Mouse (Mus musculus): ENCODE measurements around the gene Rims1. TPM values are rescaled to one million over a fixed set of nuclear protein-coding genes. Genes with fewer than 3 reads are reported as not detected.

Rims1 gene
- total RNA-seq, 2 experiments from 2014 or later: 249 to 273 TPM

DNA sequence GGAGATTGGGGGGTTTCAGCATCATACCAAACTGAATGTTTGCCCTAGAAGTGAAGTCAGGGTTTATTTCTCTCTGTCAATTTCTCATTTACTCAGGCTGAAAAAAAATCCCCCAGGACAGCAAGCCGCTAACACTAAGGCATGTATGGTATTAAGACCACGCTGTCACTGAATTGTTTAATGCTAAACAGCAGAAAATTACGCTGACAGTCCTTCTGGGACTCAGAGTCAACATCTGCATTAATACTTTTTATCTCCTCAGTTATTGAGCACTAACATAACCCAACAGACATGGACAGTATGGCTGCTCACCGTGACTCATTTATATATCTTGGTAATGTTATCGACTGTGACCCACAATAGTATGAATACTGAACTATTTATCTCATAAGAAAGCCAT lies 43.0 kb downstream of the Rims1 start:
- Histone ChIP-seq H3K4me3 (no peak overlapping the region), H3K27ac (no peak overlapping the region)
- DNase-seq (ENCODE audit: low spot score in 2 of 2): no peak
- TF ChIP-seq CTCF (conservative IDR thresholded peaks at IDR 0.05): no peak

DNA sequence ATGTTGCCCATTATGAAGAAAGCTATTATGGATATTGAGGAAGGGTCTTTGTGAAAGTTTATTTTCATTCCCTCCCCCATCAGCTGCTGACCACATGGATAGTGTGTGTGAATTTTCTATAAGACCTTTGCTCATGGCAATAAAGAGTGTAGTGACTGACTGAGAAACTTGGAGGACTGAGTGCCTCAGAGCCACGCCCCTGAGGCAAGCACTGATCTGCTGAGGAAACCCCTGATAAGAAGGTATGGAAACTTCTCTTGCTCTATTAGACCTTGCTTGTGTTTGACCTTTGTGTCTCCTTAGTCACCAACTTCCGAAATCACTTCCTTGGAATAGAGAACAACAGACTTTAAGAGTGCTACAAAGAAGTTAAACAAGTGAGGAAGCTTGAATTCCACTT lies 55.3 kb downstream of the Rims1 start:
- TF ChIP-seq CTCF (conservative IDR thresholded peaks at IDR 0.05): no peak
- no peak overlapping the region for H3K27ac ChIP-seq
- DNase-seq (ENCODE audit: low spot score in 2 of 2): no peak
- H3K4me3 ChIP-seq: no peak overlapping the region

DNA sequence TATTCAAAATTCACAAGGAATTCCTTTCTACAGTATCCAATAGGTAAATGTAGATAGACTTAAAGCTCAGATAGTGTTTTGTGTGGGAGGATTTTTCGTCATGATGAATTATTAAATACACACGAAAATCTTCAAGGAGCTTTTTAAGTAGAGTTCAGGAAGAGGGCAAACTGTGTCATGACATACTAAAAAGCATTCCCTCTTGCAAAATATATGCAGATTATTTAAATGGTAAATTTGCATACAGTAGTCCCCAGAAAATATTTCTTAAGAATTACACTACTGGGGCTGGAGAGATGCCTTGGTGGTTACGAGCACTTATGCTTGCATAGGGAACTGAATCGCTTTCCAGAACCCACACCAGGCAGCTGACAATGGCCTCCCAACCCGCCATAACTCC lies 61.1 kb downstream of the Rims1 start:
- no peak for TF ChIP-seq CTCF (conservative IDR thresholded peaks at IDR 0.05)
- no peak overlapping the region for H3K4me3 ChIP-seq
- no peak for DNase-seq (ENCODE audit: low spot score in 2 of 2)
- no peak overlapping the region for H3K27ac ChIP-seq

DNA sequence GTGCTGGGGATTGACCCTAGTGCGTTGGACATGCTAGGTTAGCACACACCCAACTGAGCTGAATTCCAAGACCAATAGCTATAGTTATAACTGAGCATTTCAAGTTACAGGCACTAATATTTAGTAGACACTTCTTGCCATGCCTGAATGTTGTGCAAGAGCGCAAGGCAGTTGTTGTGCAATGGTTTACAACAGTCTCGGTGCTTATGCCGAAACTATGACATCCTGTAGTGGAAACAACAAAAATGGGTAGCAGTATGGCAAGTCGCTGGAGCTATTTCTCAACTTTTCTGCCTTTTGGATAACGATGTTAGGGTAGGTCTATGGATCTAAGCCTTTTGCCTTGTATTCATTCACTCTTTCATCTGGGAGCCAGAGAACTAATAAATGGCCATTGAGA lies 68.3 kb downstream of the Rims1 start:
- no peak overlapping the region for H3K4me3 ChIP-seq
- H3K27ac ChIP-seq: no peak overlapping the region
- no peak for DNase-seq (ENCODE audit: low spot score in 2 of 2)
- no peak for TF ChIP-seq CTCF (conservative IDR thresholded peaks at IDR 0.05)

DNA sequence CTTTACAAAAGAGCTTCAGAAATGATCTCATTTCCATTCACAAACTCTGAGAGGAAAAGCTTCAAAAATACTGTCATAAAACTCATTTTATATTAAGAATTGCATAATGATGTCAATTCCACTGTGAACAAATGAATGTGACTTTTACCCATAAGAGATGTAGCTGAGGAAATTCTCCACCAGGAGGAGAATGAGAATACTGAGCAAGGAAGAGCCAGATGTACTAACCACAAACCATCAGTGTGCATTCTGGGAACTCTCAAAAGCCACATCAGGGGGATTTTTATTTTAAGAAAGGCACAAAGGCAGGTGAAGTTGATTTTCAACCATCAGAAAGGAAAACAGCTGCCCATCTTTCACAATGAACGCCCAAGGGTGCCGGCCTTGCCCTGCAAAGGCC lies 71.4 kb downstream of the Rims1 start:
- DNase-seq (ENCODE audit: low spot score in 2 of 2): no peak
- Histone ChIP-seq H3K4me3 (no peak overlapping the region), H3K27ac (no peak overlapping the region)
- TF ChIP-seq CTCF (conservative IDR thresholded peaks at IDR 0.05): peak; percentile 57

DNA sequence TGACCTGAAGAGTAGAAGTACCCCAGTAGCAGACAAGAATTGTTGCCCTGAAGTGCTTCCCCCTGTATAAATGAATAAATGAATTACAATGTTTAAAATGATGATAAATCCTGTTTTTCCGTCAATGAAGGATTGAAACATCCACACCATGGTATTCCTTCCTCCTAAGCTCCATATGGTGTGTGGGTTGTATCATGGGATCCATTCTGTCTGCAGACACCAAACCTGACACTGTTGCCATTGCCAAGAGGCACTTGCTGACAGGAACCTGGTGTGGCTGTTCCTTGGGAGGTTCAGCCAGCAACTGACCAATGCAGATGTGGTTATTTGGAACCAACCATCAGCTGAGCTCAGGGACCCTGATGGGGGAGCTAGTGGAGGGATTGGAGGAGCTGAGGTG lies 72.5 kb downstream of the Rims1 start:
- no peak overlapping the region for H3K4me3 ChIP-seq
- DNase-seq (ENCODE audit: low spot score in 2 of 2): peak; percentile 31 to 50
- no peak for TF ChIP-seq CTCF (conservative IDR thresholded peaks at IDR 0.05)
- peak overlapping the region; percentile 55; the same call in 1 of the 2 replicates for H3K27ac ChIP-seq

DNA sequence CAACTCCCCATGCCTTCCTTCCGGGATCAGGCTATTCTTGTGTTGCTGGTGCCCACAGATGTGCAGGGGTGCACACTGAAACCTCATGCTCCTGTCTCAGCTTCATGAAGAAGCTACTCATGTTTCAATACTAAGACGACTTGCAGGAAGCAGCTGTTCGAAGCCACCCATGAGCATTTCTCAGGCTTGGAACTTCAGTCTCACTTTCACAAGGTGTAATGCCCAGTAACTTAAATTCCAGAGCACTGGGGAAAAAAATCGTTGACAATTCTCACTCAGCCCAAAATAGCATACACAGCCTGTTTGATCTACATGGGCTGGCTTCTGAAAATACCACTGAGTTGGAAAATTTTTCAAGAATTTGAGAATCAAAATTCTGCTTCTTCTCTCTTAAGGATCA lies 77.6 kb downstream of the Rims1 start:
- no peak for DNase-seq (ENCODE audit: low spot score in 2 of 2)
- H3K4me3 ChIP-seq: no peak overlapping the region
- H3K27ac ChIP-seq: no peak overlapping the region
- TF ChIP-seq CTCF (conservative IDR thresholded peaks at IDR 0.05): no peak

DNA sequence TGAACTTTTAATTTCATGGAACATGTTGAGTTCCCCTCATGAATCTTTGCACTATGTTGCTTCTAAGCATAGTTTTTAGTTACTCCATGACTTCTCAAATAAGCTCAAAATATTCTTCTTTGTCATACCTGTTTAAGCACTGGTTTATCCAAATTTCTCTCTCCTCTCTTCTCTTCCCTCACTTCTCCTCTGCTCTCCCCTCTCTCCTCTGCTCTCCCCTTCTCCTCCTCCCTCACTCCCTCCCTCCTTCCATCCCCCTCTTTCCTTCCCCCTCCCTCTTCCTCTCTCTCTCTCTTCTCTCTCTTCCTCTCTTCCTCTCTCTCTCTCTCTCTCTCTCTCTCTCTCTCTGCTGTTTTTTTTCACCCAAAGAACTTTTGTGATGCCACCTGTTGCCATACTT lies 84.1 kb downstream of the Rims1 start:
- no peak overlapping the region for H3K4me3 ChIP-seq
- TF ChIP-seq CTCF (conservative IDR thresholded peaks at IDR 0.05): no peak
- no peak for DNase-seq (ENCODE audit: low spot score in 2 of 2)
- no peak overlapping the region for H3K27ac ChIP-seq

DNA sequence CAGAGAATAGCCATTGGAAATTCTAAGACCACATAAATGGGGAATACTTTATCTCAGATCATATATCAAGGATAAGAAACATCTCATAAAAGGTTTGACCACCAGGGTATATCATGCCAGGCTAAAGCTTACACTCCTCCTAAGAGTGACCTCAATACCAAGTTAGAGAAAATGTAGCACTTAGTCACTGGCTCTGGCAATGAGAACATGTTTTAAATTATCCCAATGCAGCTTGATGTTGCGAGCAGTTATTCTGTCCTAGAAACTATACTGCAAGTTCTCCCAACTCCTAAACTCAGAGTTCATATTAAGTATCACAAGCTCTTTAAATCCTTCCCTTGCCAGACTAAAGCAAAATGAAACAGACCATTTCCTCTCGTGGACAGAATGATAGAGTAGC lies 85.1 kb downstream of the Rims1 start:
- no peak for DNase-seq (ENCODE audit: low spot score in 2 of 2)
- no peak for TF ChIP-seq CTCF (conservative IDR thresholded peaks at IDR 0.05)
- Histone ChIP-seq H3K4me3 (no peak overlapping the region), H3K27ac (no peak overlapping the region)

DNA sequence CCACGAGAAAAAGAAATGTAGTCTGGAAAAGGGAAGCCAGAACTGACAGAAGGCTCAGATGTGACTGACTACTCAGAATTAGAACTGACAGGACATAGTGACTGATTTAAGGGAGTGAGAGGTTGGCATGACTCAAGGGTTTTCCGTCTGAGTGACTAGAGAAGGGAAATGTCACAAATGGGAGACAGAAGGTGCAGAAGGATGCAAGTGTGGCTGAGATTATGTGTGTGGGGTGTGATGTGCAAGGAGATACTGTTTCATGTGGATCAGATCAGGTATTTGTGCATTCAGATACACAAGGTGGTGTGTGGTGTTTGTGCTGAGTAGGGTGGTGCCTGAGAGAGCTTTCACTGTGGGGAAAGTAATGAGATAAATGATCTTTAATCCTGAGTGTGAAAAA lies 96.3 kb downstream of the Rims1 start:
- peak overlapping the region; percentile 54; the same call in 1 of the 2 replicates for H3K27ac ChIP-seq
- DNase-seq (ENCODE audit: low spot score in 2 of 2): peak; percentile 15 to 43
- no peak for TF ChIP-seq CTCF (conservative IDR thresholded peaks at IDR 0.05)

DNA sequence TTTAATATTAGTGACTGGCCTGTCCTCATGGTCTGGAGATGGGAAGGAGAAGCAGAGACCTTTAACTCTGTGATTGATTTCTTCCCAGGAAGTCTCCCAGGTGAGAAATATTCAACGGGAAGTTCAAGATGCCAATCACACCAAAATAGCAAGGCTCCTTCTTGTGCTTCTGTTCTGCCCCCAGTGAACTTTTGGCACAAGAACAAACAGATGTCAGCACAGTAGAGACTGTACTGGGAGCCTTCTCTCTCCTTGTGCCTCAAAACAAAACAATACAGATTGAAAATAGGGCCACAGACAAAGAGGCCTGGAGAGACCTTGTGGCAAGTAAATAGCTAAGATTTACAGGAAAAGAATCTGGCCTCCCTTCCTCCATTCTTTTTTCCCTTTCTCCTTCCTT lies 110.7 kb downstream of the Rims1 start:
- no peak overlapping the region for H3K4me3 ChIP-seq

More for the DNA sequence above, 96.3 kb downstream of the Rims1 start:
- H3K4me3 ChIP-seq: no peak overlapping the region

DNA sequence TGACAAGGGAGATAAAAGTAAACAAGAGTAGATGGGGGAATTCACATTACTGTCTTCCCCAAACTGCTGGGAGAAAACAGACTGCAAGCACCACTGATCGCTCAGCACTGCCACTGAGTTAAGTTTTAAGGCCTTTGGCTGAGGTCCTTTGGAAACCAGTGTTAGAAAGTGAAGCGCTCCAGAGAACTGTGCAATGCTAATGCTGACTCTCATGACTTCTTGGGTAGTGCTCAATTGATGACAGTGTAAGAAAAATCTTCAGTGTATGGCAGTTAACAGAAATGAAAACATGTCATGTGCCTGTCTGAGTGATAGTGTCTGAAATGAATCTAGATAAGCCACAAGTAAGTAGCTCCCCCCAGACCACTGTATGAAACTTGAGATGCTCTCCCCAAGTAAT lies 111.3 kb downstream of the Rims1 start:
- TF ChIP-seq CTCF (conservative IDR thresholded peaks at IDR 0.05): no peak

More for the DNA sequence above, 110.7 kb downstream of the Rims1 start:
- no peak for TF ChIP-seq CTCF (conservative IDR thresholded peaks at IDR 0.05)
- peak overlapping the region; percentile 28; the same call in 1 of the 2 replicates for H3K27ac ChIP-seq
- DNase-seq (ENCODE audit: low spot score in 2 of 2): no peak

DNA sequence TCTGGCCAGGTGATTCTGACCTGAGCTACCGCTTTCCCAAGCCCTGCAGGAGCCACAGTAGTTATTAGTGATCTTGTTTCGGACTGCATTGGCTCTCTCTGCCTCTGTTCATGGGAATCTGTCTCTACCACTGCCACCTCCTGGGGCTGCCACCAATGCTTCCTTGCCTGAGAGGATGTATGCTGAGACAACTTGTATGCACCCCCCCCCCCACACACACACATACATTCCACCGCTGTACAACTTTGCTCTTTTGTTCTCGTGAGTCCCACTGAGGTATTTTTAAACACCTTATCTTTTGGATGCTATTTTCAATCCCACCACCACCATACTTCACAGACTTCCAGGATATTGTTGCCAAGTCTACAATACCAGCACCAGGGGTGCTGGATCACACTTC lies 122.3 kb downstream of the Rims1 start:
- no peak for TF ChIP-seq CTCF (conservative IDR thresholded peaks at IDR 0.05)
- Histone ChIP-seq H3K27ac (no peak overlapping the region), H3K4me3 (no peak overlapping the region)
- no peak for DNase-seq (ENCODE audit: low spot score in 2 of 2)

More for the DNA sequence above, 111.3 kb downstream of the Rims1 start:
- H3K27ac ChIP-seq: no peak overlapping the region
- no peak for DNase-seq (ENCODE audit: low spot score in 2 of 2)
- H3K4me3 ChIP-seq: no peak overlapping the region

DNA sequence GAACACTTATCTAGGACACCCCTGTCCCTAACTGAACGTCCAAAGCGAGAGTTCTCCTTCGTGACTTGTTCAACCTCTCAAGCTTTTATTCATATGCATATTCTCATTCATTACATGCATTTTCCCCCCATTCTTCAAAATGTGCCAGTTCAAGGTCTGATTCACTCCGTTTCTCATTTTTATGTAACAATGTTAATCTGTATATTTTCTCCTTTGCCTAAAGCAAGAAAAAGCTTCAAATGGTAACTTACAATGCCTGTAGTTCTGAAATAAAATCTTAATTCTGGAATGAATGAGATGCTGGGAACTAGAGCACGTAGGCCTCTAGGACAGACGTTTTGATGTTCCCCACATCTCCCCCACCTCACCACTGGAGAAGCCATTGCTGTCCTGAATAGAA lies 141.6 kb downstream of the Rims1 start:
- Histone ChIP-seq H3K4me3 (no peak overlapping the region), H3K27ac (no peak overlapping the region)
- no peak for DNase-seq (ENCODE audit: low spot score in 2 of 2)
- no peak for TF ChIP-seq CTCF (conservative IDR thresholded peaks at IDR 0.05)

DNA sequence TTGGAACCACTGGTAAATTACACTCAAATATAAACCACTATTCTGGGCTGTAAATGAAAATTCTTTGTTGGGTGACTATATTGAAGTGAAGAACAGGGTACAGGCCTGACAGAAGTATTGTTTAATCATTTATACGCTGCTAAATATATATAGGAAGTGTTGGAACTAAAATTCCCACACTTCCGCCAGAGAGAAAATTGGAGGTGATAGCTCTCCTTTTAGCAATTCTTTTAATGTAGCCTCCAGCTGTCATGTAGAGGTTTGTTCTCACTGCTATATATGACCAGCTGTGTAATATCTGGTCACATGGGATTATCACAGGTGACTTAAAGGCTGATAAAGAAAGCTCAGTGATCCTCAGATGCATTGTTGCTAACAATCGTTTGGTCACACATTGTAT lies 144.0 kb downstream of the Rims1 start:
- Histone ChIP-seq H3K27ac (no peak overlapping the region), H3K4me3 (no peak overlapping the region)
- DNase-seq (ENCODE audit: low spot score in 2 of 2): no peak
- TF ChIP-seq CTCF (conservative IDR thresholded peaks at IDR 0.05): no peak
